Mouse (Mus musculus) MEL (cell line): ENCODE results near the gene AC141477.1. TPM values are rescaled to one million over a fixed set of nuclear protein-coding genes. Genes with fewer than 3 reads are reported as not detected.

Source experiments
- DNase-seq: peaks from one replicate; pipeline ENCODE4 v3.0.0; 2011; ENCODE audit warnings: low read depth, low spot score
- H3K27ac ChIP-seq: 2 replicates; pipeline ENCODE4 v1.5.1; 2012; ENCODE audit warnings: low read depth, mild to moderate bottlenecking, control low read depth, low read length, moderate library complexity; ENCODE audit not compliant: control insufficient read depth
- H3K27me3 ChIP-seq, 2 experiments: fragments of 150-350 bp in 1 of 2; sonication (generic) in 1 of 2; 2 replicates each; pipeline ENCODE4 v1.6.1; 2012; ENCODE audit warnings: low read length in 2 of 2, mild to moderate bottlenecking in 2 of 2, improper control_type of control experiment in 1 of 2, moderate library complexity in 1 of 2; ENCODE audit not compliant: insufficient read depth in 2 of 2, control insufficient read depth in 1 of 2
- H3K36me3 ChIP-seq, 2 experiments: 2 replicates each; pipeline ENCODE4 v1.6.1; 2012 to 2014; ENCODE audit warnings: low read length in 2 of 2, improper control_type of control experiment in 1 of 2, inconsistent platforms in 1 of 2, mild to moderate bottlenecking in 1 of 2; ENCODE audit not compliant: insufficient read depth in 2 of 2, control insufficient read depth in 1 of 2
- H3K4me1 ChIP-seq, 2 experiments: fragments of 150-350 bp in 1 of 2; sonication (generic) in 1 of 2; 2 replicates each; pipeline ENCODE4 v1.6.1; 2012; ENCODE audit warnings: low read length in 2 of 2, improper control_type of control experiment in 1 of 2, mild to moderate bottlenecking in 1 of 2; ENCODE audit not compliant: insufficient read depth in 2 of 2, control insufficient read depth in 1 of 2
- H3K4me3 ChIP-seq, 2 experiments: fragments of 150-350 bp in 1 of 2; sonication (generic) in 1 of 2; 2 replicates each; pipeline ENCODE4 v1.5.1; 2012; ENCODE audit warnings: low read depth in 2 of 2, low read length in 2 of 2, mild to moderate bottlenecking in 2 of 2, moderate library complexity in 2 of 2, control low read depth in 1 of 2, improper control_type of control experiment in 1 of 2; ENCODE audit not compliant: control insufficient read depth in 1 of 2, insufficient read depth in 1 of 2
- H3K79me2 ChIP-seq: 2 replicates; pipeline ENCODE4 v1.6.1; 2012; ENCODE audit warnings: mild to moderate bottlenecking, low read length, moderate library complexity; ENCODE audit not compliant: control insufficient read depth, poor library complexity, insufficient read depth
- H3K9ac ChIP-seq: 2 replicates; pipeline ENCODE4 v1.6.1; 2012; ENCODE audit warnings: low read depth, mild to moderate bottlenecking, control low read depth, low read length, moderate library complexity; ENCODE audit not compliant: control insufficient read depth, poor library complexity, severe bottlenecking
- H3K9me3 ChIP-seq: fragments of 150-350 bp; sonication (generic); replicated peaks from 2 replicates; pipeline ENCODE4 v1.6.1; 2012; ENCODE audit warnings: mild to moderate bottlenecking, low read length, improper control_type of control experiment, moderate library complexity; ENCODE audit not compliant: insufficient read depth
- CTCF ChIP-seq, 3 experiments: IDR thresholded peaks in 2 of 3; conservative IDR thresholded peaks in 1 of 3; 2 replicates each; pipeline ENCODE4 v1.5.1; 2011 to 2012; ENCODE audit warnings: low read length in 3 of 3, low read depth in 2 of 3, mild to moderate bottlenecking in 2 of 3, improper control_type of control experiment in 1 of 3, inconsistent platforms in 1 of 3, mixed read lengths in 1 of 3, moderate library complexity in 1 of 3; ENCODE audit not compliant: control insufficient read depth in 1 of 3, insufficient read depth in 1 of 3, poor library complexity in 1 of 3, severe bottlenecking in 1 of 3
- ELF1 ChIP-seq: IDR thresholded peaks from 2 replicates; pipeline ENCODE4 v1.6.1; 2014; ENCODE audit warnings: low read depth, mild to moderate bottlenecking, inconsistent platforms, low read length, improper control_type of control experiment, moderate library complexity
- ETS1 ChIP-seq: IDR thresholded peaks from 2 replicates; pipeline ENCODE4 v1.6.1; 2012; ENCODE audit warnings: low read depth, mild to moderate bottlenecking, inconsistent platforms, low read length, improper control_type of control experiment, moderate library complexity
- HCFC1 ChIP-seq: IDR thresholded peaks from 2 replicates; pipeline ENCODE4 v1.6.1; 2012; ENCODE audit warnings: low read depth, mild to moderate bottlenecking, inconsistent platforms, low read length, improper control_type of control experiment, moderate library complexity
- KAT2A ChIP-seq: conservative IDR thresholded peaks from 2 replicates; pipeline ENCODE4 v1.6.1; 2012; ENCODE audit warnings: low read depth, low read length, improper control_type of control experiment, inconsistent platforms
- MAFK ChIP-seq: IDR thresholded peaks from 2 replicates; pipeline ENCODE4 v1.6.1; 2011; ENCODE audit warnings: low read depth, mild to moderate bottlenecking, low read length, improper control_type of control experiment, borderline replicate concordance
- MAX ChIP-seq: IDR thresholded peaks from 2 replicates; pipeline ENCODE4 v1.6.1; 2011; ENCODE audit warnings: low read length, improper control_type of control experiment
- MEF2A ChIP-seq: IDR thresholded peaks from 2 replicates; pipeline ENCODE4 v1.6.1; 2014; ENCODE audit warnings: low read depth, mild to moderate bottlenecking, inconsistent platforms, low read length, improper control_type of control experiment; ENCODE audit not compliant: poor library complexity, insufficient replicate concordance, severe bottlenecking; ENCODE audit errors: extremely low read depth
- MYC ChIP-seq: IDR thresholded peaks from 2 replicates; pipeline ENCODE4 v1.6.1; 2011; ENCODE audit warnings: low read depth, mild to moderate bottlenecking, low read length, improper control_type of control experiment, moderate library complexity
- NELFE ChIP-seq: IDR thresholded peaks from 2 replicates; pipeline ENCODE4 v1.6.1; 2011; ENCODE audit warnings: low read depth, low read length, improper control_type of control experiment
- RAD21 ChIP-seq: IDR thresholded peaks from 2 replicates; pipeline ENCODE4 v1.6.1; 2011; ENCODE audit warnings: mild to moderate bottlenecking, low read depth, low read length, improper control_type of control experiment
- SMC3 ChIP-seq: IDR thresholded peaks from 2 replicates; pipeline ENCODE4 v1.6.1; 2011; ENCODE audit warnings: low read depth, low read length, improper control_type of control experiment
- TAL1 ChIP-seq: IDR thresholded peaks from 2 replicates; pipeline ENCODE4 v1.6.1; 2012; ENCODE audit warnings: mild to moderate bottlenecking, inconsistent platforms, low read length, moderate library complexity, mixed read lengths
- TBP ChIP-seq: IDR thresholded peaks from 2 replicates; pipeline ENCODE4 v1.8.0; 2011; ENCODE audit warnings: low read depth, low read length, improper control_type of control experiment
- USF2 ChIP-seq, 2 experiments: IDR thresholded peaks; 2 replicates each; pipeline ENCODE4 v1.6.1; 2011 to 2012; ENCODE audit warnings: improper control_type of control experiment in 2 of 2, low read length in 2 of 2, borderline replicate concordance in 1 of 2, inconsistent platforms in 1 of 2, low read depth in 1 of 2, mild to moderate bottlenecking in 1 of 2; ENCODE audit not compliant: insufficient read depth in 1 of 2
- ZKSCAN1 ChIP-seq: IDR thresholded peaks from 2 replicates; pipeline ENCODE4 v1.6.1; 2012; ENCODE audit warnings: low read depth, mild to moderate bottlenecking, inconsistent platforms, low read length, improper control_type of control experiment, moderate library complexity
- ZMIZ1 ChIP-seq: IDR thresholded peaks from 2 replicates; pipeline ENCODE4 v1.6.1; 2012; ENCODE audit warnings: low read depth, mild to moderate bottlenecking, inconsistent platforms, low read length, improper control_type of control experiment, moderate library complexity
- ZNF384 ChIP-seq: IDR thresholded peaks from 2 replicates; pipeline ENCODE4 v1.6.1; 2012; ENCODE audit warnings: low read depth, mild to moderate bottlenecking, inconsistent platforms, low read length, improper control_type of control experiment
- polyA plus RNA-seq, 2 experiments: library from polyadenylated mRNA; stranded (reverse) in 1 of 2; unstranded in 1 of 2; fragments of >175 nt in 1 of 2; fragments of >200 nt in 1 of 2; gene quantifications; 2 replicates each; pipeline versions ENCODE4 v1.2.1 to v1.2.4; 2012; ENCODE audit warnings: low replicate concordance in 2 of 2, low read depth in 1 of 2; ENCODE audit not compliant: insufficient read length in 2 of 2, insufficient read depth in 1 of 2, missing spikeins in 1 of 2
- total RNA-seq: library from RNA; depleted of rRNA; stranded (reverse); fragments of 300-350 nt; gene quantifications from 2 replicates; pipeline ENCODE4 v1.2.3, GENCODE M21; 2012

Gene AC141477.1
- total and polyA plus RNA-seq, 3 experiments: 0.70 TPM; not detected in 2

GRCm38 (mm10) chr10:76480851-76481250 lies 40.6 kb upstream of the AC141477.1 start:
- Histone ChIP-seq H3K4me3 (no peak overlapping the region), H3K79me2 (no peaks in the 10 kb centered on the region), H3K27ac (no peak overlapping the region), H3K9me3 (no peaks in the 10 kb centered on the region), H3K27me3 (no peaks in the 10 kb centered on the region), H3K4me1 (no peaks in the 10 kb centered on the region), H3K9ac (no peak overlapping the region), H3K36me3 (peaks cover 0 to 16% of the 10 kb centered on the region in 2 experiments; a peak in 2 of 4 replicates)
- DNase-seq: no peak
- TF ChIP-seq HCFC1: no peak
- TF ChIP-seq TBP: no peak
- no peak for TF ChIP-seq TAL1
- TF ChIP-seq SMC3: no peak
- no peak for TF ChIP-seq MAFK
- TF ChIP-seq CTCF (IDR thresholded peaks at IDR 0.05 in 2 of 3, conservative IDR thresholded peaks at IDR 0.05 in 1 of 3; ENCODE audit: control insufficient read depth in 1 of 3, insufficient read depth in 1 of 3, low read depth in 2 of 3, low read length in 3 of 3, poor library complexity in 1 of 3, severe bottlenecking in 1 of 3): no peak
- TF ChIP-seq ZKSCAN1: no peak
- no peak; the same call in 1 of the 2 replicates for TF ChIP-seq ZNF384
- TF ChIP-seq ETS1: no peak
- TF ChIP-seq NELFE: no peak
- TF ChIP-seq RAD21: no peak
- no peak for TF ChIP-seq USF2 (IDR thresholded peaks at IDR 0.05; ENCODE audit: borderline replicate concordance in 1 of 2, insufficient read depth in 1 of 2, low read depth in 1 of 2, low read length in 2 of 2)
- no peak for TF ChIP-seq ZMIZ1
- TF ChIP-seq ELF1: no peak
- TF ChIP-seq KAT2A: no peak
- TF ChIP-seq MEF2A: no peak

GRCm38 (mm10) chr10:76473759-76474158 lies 33.5 kb upstream of the AC141477.1 start:
- no peak overlapping the region for H3K9ac ChIP-seq
- H3K27ac ChIP-seq: no peak overlapping the region
- no peaks in the 10 kb centered on the region for H3K27me3 ChIP-seq
- H3K4me3 ChIP-seq: no peak overlapping the region
- peaks cover 0 to 4% of the 10 kb centered on the region in 2 experiments; a peak in 1 of 4 replicates for H3K4me1 ChIP-seq
- DNase-seq: no peak
- H3K36me3 ChIP-seq: peaks cover 2 to 9% of the 10 kb centered on the region in 2 experiments; a peak in 2 of 4 replicates
- H3K9me3 ChIP-seq: no peaks in the 10 kb centered on the region
- TF ChIP-seq SMC3: no peak
- TF ChIP-seq CTCF (IDR thresholded peaks at IDR 0.05 in 2 of 3, conservative IDR thresholded peaks at IDR 0.05 in 1 of 3; ENCODE audit: control insufficient read depth in 1 of 3, insufficient read depth in 1 of 3, low read depth in 2 of 3, low read length in 3 of 3, poor library complexity in 1 of 3, severe bottlenecking in 1 of 3): no peak
- TF ChIP-seq USF2 (IDR thresholded peaks at IDR 0.05; ENCODE audit: borderline replicate concordance in 1 of 2, insufficient read depth in 1 of 2, low read depth in 1 of 2, low read length in 2 of 2): no peak
- no peak for TF ChIP-seq MAX
- TF ChIP-seq MYC: no peak
- no peak for TF ChIP-seq MEF2A
- peaks cover 37% of the 10 kb centered on the region for H3K79me2 ChIP-seq
